Mouse (Mus musculus) forebrain, embryonic 11.5 days (tissue): ENCODE data around the gene Aff3. TPM values are rescaled to one million over a fixed set of nuclear protein-coding genes. Genes with fewer than 3 reads are reported as not detected.
A peak's percentile ranks its signal among the peaks of the same experiment; 100 is the strongest.

ENCODE experiments used
- ATAC-seq: fragments of 200-750 bp; cut with Nextera tagmentation; replicated peaks from 2 replicates; pipeline ENCODE4 v1.8.0; 2017; ENCODE audit warnings: moderate TSS enrichment; ENCODE audit not compliant: low FRiP score
- DNase-seq: peaks from one replicate; pipeline ENCODE4 v3.0.0-alpha.2; 2017; ENCODE audit warnings: low spot score
- H3K27ac ChIP-seq: fragments of 300-500 bp; sonication (generic); 2 replicates; pipeline ENCODE4 v1.5.1; 2014; ENCODE audit warnings: low read depth, low read length
- H3K27me3 ChIP-seq: fragments of 300-500 bp; sonication (generic); 2 replicates; pipeline ENCODE4 v1.6.1; 2014; ENCODE audit warnings: mild to moderate bottlenecking, low read length, mixed read lengths; ENCODE audit not compliant: control insufficient read depth, insufficient read depth
- H3K36me3 ChIP-seq: fragments of 300-500 bp; sonication (generic); 2 replicates; pipeline ENCODE4 v1.6.1; 2014; ENCODE audit warnings: mild to moderate bottlenecking, low read length, moderate library complexity, mixed read lengths; ENCODE audit not compliant: control insufficient read depth, insufficient read depth
- H3K4me1 ChIP-seq: fragments of 300-500 bp; sonication (generic); replicated peaks from 2 replicates; pipeline ENCODE4 v1.6.1; 2014; ENCODE audit warnings: low read length, mixed read lengths; ENCODE audit not compliant: control insufficient read depth, insufficient read depth
- H3K4me2 ChIP-seq: fragments of 300-500 bp; sonication (generic); 2 replicates; pipeline ENCODE4 v1.6.1; 2014; ENCODE audit warnings: low read depth, mild to moderate bottlenecking, low read length, moderate library complexity, mixed read lengths; ENCODE audit not compliant: severe bottlenecking
- H3K4me3 ChIP-seq: fragments of 300-500 bp; sonication (generic); 2 replicates; pipeline ENCODE4 v1.5.1; 2014; ENCODE audit warnings: low read depth, low read length
- H3K9ac ChIP-seq: fragments of 300-500 bp; sonication (generic); 2 replicates; pipeline ENCODE4 v1.6.1; 2014; ENCODE audit warnings: low read length
- H3K9me3 ChIP-seq: fragments of 300-500 bp; sonication (generic); 2 replicates; pipeline ENCODE4 v1.6.1; 2016; ENCODE audit warnings: low read length, mixed read lengths; ENCODE audit not compliant: control insufficient read depth
- WGBS: fragments of 180-500 bp; shearing (Covaris S2); extraction: QIAGEN DNeasy Blood & Tissue Kit; methylation state at CpG from one replicate; pipeline ENCODE4 v1.1.7; 2014; 5-methylcytosine and 5-hydroxymethylcytosine counted together
- polyA plus RNA-seq: library from polyadenylated mRNA; unstranded; fragments of >200 nt; fragmentation: Nextera tagmentation; extraction: Ambion mirVana; gene quantifications from 2 replicates; pipeline ENCODE4 v1.2.1, GENCODE M21; 2014

Aff3 gene
- polyA plus RNA-seq, 1 experiment from 2014 or later = 22.8 TPM

DNA sequence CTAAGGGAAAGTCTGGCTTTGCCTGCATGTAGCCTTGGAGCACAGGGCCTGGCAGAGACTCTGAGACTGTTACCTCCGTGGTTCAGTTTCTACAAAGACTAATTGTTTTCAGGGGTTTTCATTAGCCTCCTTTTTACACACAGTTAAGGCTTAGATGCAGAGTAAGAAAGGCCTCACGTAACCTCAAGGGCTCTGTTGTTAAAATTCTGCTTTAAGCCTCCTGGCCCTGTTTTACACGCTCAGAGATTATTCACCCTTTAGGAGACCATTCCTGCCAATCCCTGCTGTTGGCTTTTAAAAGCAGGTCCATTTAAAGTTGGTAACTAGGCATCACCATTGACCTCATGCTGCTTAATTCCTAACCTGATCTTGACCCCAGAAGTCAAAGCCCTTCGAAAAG is 22.5 kb downstream of the Aff3 start:
- Histone ChIP-seq H3K9ac (no peak overlapping the region), H3K4me1 (no peaks in the 10 kb centered on the region), H3K36me3 (no peaks in the 10 kb centered on the region), H3K27ac (no peak overlapping the region), H3K4me2 (no peak overlapping the region), H3K27me3 (no peaks in the 10 kb centered on the region), H3K4me3 (no peak overlapping the region), H3K9me3 (no peaks in the 10 kb centered on the region; the same call in 1 of the 2 replicates)
- no peak for ATAC-seq
- no peak for DNase-seq
- WGBS = 15% methylated on average over 4 of the region's 4 CpGs

DNA sequence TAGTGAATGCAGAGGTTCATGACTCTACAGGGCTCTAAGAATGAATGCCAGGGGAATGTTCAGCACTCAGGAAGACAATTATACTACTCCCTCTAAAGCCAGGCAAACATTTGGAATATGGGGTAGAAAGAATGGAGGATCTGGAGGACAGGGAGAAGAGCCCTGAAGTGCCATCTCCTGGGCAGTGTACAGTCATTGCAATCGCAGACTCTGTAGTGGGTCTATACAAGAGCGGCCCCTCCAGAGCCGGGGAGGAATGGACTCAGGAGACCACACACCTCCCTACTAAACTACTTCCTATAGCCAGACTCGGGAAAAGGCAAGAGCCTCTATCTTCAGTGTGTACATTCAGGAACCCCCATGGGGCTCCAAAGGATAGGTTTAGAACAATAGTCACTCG is 25.1 kb downstream of the Aff3 start:
- H3K27me3 ChIP-seq = no peaks in the 10 kb centered on the region
- ATAC-seq (no peak), DNase-seq (no peak)
- H3K36me3 ChIP-seq = no peaks in the 10 kb centered on the region
- H3K4me2 ChIP-seq = no peak overlapping the region
- no peaks in the 10 kb centered on the region for H3K4me1 ChIP-seq
- H3K9ac ChIP-seq = no peak overlapping the region
- H3K27ac ChIP-seq = no peak overlapping the region
- WGBS = 81% methylated on average over 5 of the region's 5 CpGs
- no peaks in the 10 kb centered on the region; the same call in 1 of the 2 replicates for H3K9me3 ChIP-seq
- no peak overlapping the region for H3K4me3 ChIP-seq

DNA sequence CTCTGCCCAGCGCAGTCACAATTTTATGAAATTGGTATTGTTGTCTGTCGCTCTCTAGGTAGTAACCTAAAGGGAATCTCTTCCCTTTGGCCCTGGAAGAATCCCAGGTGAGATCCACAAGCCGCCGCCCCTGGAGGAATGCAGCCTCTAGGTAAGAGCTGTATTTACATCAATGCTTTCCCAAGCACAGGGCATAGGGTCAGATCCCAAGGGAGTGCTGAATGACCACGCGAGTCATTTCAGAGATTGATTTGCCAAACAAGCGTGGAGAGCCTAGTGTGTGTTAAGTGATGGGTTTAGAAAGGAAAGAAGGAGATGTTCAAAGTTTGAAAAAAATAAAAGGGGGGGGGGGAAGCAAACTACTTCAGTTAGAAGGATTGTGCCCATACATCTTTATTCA is 29.2 kb downstream of the Aff3 start:
- DNase-seq (no peak), ATAC-seq (no peak)
- Histone ChIP-seq H3K27me3 (no peaks in the 10 kb centered on the region), H3K36me3 (no peaks in the 10 kb centered on the region), H3K4me3 (no peak overlapping the region), H3K9me3 (no peaks in the 10 kb centered on the region; the same call in 1 of the 2 replicates), H3K27ac (no peak overlapping the region), H3K4me2 (no peak overlapping the region), H3K9ac (no peak overlapping the region), H3K4me1 (no peaks in the 10 kb centered on the region)
- WGBS = 75% methylated on average over 7 of the region's 7 CpGs

GRCm38 (mm10) chr1:38634081-38634480 is 30.7 kb downstream of the Aff3 start:
- Histone ChIP-seq H3K27ac (no peak overlapping the region), H3K4me1 (peaks cover 4% of the 10 kb centered on the region; the same call in 1 of the 2 replicates), H3K9ac (no peak overlapping the region), H3K36me3 (no peaks in the 10 kb centered on the region), H3K4me3 (no peak overlapping the region), H3K27me3 (no peaks in the 10 kb centered on the region), H3K9me3 (no peaks in the 10 kb centered on the region; the same call in 1 of the 2 replicates), H3K4me2 (no peak overlapping the region)
- no peak for DNase-seq
- 90% methylated on average over 7 of the region's 7 CpGs for WGBS
- no peak for ATAC-seq

DNA sequence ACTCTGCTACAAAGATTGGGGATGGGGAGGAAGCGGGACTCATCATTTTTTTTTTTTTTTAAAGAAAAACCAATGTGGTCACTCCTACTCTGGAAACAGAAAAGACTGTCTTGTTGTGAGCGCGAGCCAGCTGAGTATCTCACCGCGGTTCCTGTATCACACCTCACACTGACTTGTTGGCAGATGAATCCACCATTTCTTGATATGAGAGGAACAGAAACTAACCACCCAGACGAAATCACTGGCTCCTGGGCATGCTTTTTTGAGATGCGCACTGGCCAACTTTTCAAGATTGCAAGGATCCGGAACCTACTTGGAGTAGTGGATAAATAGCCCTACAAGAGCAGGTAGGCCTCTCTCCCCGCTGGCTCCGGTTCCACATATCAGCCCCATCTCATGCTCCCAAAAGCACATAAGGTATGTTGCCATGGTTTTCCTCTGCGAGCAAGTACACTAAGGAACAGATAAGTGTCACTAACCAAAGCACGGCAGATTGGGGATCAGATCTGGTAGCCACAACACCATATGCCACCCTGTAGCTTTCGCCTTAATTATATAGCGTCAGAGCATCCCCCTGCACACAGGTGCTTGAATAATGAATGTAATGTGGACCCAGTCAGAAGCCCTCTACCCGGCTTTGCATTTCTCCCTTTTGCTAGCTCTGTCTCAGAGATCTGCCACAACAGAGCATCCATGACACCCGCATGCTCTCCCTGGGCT is 32.1 kb downstream of the Aff3 start:
- DNase-seq = no peak
- no peak overlapping the region for H3K27ac ChIP-seq
- no peak for ATAC-seq

DNA sequence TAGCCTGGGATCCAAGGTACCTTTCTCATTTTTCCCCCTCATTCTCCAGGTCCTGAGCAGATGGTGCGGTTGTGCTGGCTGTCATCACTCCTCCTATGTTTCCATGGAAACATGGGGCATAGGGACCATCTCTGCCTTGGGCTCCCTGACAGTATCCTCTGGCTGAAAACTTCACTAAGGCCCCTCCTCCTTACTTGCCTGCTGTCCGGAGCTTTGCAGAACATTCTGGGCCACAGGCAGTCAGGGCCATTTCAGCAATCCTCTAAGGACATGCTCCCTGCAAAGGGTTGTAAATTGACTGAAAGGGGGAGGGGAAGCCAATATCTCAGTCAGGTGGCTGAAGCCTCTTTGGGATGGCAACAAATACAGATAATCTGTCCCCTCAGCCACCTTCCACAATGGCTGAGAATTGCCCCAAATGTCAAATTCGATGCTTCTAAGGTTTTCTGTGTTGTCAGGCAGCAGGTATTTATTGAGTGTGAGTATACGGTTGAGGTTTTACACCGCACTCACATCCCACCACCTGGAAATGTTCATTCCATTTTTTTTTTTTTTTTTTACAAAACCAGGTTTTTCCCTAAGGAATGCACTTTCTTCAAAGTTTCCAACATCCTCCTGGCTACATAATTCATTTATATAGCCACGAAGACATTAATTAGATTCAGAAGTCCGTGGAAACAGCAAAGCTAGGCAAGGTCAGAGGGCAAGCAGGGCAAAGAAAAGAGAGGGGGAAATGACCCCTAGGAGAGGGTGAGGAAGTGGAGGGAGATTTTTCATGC is 33.1 kb downstream of the Aff3 start:
- Histone ChIP-seq H3K27ac (no peak overlapping the region), H3K36me3 (no peaks in the 10 kb centered on the region), H3K9ac (no peak overlapping the region), H3K4me3 (no peak overlapping the region), H3K27me3 (no peaks in the 10 kb centered on the region), H3K9me3 (no peaks in the 10 kb centered on the region), H3K4me1 (peaks cover 15% of the 10 kb centered on the region; the same call in 1 of the 2 replicates), H3K4me2 (no peak overlapping the region)
- WGBS = 33% methylated on average over 7 of the region's 7 CpGs
- no peak for DNase-seq
- no peak for ATAC-seq

More for the DNA sequence above, 32.1 kb downstream of the Aff3 start:
- 87% methylated on average over 16 of the region's 16 CpGs for WGBS
- Histone ChIP-seq H3K36me3 (no peaks in the 10 kb centered on the region), H3K9ac (no peak overlapping the region), H3K4me3 (no peak overlapping the region), H3K9me3 (no peaks in the 10 kb centered on the region), H3K27me3 (no peaks in the 10 kb centered on the region), H3K4me2 (no peak overlapping the region), H3K4me1 (peaks cover 15% of the 10 kb centered on the region; the same call in 1 of the 2 replicates)

DNA sequence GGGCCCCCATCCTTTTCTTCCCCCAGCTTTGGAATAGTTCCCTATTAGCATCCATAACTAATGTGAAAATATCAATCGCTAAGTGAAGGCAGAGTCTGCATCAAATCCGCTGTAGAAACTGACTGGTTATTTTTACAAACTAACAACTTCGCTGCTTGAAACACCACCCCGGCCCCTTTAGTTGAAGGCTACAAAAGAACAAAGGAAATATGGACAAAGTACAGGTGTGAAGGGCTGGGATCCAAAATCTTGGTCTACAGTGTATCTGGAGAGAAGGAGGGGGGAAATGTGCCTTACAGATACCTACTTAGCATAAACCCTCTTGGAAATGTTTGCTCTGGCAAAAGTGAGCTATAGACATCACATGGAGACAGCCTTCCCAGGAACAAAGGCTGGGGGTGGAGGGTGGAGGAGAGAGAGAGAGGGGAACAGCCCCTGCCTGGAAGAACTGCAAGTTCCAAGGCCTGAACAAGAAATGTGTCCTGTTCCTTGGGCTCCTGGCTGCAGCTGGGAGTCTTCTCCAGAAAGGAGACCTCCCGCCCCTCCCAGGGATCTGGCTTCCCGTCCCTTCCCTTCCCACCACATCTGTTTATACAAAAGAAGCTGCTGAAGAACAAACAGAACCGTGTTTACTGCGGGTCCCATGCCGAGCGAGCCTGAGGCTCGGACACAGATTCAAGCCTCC is 35.7 kb downstream of the Aff3 start:
- peak; percentile 60 for DNase-seq
- Histone ChIP-seq H3K4me3 (no peak overlapping the region), H3K27me3 (peaks cover 2% of the 10 kb centered on the region; the same call in 1 of the 2 replicates), H3K9me3 (no peaks in the 10 kb centered on the region), H3K36me3 (no peaks in the 10 kb centered on the region), H3K27ac (0 out of 2 replicates have a peak overlapping the region, but pooled peaks have one; percentile 12), H3K4me1 (peaks cover 19% of the 10 kb centered on the region; the same call in 1 of the 2 replicates), H3K4me2 (no peak overlapping the region), H3K9ac (peak overlapping the region; percentile 43)
- no peak for ATAC-seq
- WGBS = 25% methylated on average over 11 of the region's 11 CpGs

- Histone ChIP-seq H3K27ac (peak overlapping the region; percentile 90), H3K9ac (peak overlapping the region; percentile 94), H3K9me3 (no peaks in the 10 kb centered on the region), H3K4me3 (no peak overlapping the region), H3K27me3 (peaks cover 2% of the 10 kb centered on the region; the same call in 1 of the 2 replicates), H3K4me1 (peaks cover 19% of the 10 kb centered on the region; the same call in 1 of the 2 replicates), H3K36me3 (no peaks in the 10 kb centered on the region), H3K4me2 (peak overlapping the region; percentile 86)
- DNase-seq (peak; percentile 61), ATAC-seq (peak; percentile 31)
- WGBS = 18% methylated on average over 8 of the region's 8 CpGs
Measured at GRCm38 (mm10) chr1:38628426-38628825, 36.3 kb downstream of the Aff3 start.
